Mouse (Mus musculus) bone marrow, adult 2 months (tissue): ENCODE data around the gene Ptprn.

Experiments
- CTCF ChIP-seq: fragments of 200-500 bp; IDR thresholded peaks from 2 replicates; pipeline ENCODE4 v1.5.1; 2011; ENCODE audit warnings: low read length, control low read depth; ENCODE audit not compliant: control insufficient read depth, insufficient read depth
- POLR2A ChIP-seq: fragments of 200-500 bp; IDR thresholded peaks from 2 replicates; pipeline ENCODE4 v1.6.1; 2011; ENCODE audit warnings: low read depth, mild to moderate bottlenecking, control low read depth, low read length, borderline replicate concordance; ENCODE audit not compliant: control insufficient read depth

DNA sequence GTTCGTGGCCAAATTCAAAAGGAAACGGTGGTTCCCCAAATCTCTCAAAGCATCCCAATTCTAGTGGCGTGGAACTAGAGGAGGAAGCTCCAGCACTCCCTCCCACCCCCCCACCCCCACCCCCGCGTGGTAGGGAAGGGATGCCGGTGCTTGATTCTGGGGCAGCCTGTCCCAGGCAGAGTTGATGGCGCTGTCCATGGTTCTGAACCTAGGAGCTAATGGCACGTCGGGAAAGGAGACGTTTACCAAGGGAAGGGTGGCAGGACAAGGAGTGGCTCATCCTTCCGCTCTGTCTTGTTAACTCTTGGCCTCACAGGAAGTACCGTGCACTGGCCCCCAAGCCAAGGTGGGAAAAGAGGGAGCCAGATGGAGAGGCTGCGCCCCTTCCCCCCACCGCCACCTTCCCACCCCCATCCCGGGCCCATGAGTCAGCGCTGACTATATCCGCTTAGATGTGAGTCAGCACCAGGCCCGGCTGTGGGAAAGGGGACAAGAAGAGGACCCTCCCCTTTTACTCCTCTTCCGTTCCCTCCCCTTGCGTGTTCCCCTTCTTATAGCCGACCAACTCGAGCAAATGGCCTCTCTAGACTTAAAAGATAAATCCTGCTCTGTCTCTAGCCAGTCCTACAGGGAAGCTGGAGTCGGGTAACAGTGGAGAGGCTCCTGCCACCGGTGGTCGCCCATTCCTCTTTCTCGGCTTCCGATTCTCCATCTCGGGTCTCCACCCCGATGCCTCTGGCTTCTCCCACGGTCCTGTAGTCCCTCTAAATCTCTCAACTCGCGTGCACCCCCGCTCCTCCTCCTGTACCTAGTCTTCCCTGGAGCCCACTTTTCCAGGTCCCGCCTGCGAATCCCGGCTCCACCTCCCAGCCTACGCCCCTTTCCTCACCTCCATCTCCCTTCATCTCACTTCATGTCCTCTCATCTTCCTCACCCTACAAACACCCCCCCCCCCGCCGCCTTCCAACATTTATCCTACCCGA lies 1.0 kb downstream of the Ptprn start:
- no peak for TF ChIP-seq POLR2A
- TF ChIP-seq CTCF = no peak
